Mouse (Mus musculus): ENCODE data around the gene Commd7. TPM values are rescaled to one million over a fixed set of nuclear protein-coding genes. Genes with fewer than 3 reads are reported as not detected.
A peak's percentile ranks its signal among the peaks of the same experiment; 100 is the strongest.

Commd7 gene
- total RNA-seq, 1 experiment = 12.7 TPM

DNA sequence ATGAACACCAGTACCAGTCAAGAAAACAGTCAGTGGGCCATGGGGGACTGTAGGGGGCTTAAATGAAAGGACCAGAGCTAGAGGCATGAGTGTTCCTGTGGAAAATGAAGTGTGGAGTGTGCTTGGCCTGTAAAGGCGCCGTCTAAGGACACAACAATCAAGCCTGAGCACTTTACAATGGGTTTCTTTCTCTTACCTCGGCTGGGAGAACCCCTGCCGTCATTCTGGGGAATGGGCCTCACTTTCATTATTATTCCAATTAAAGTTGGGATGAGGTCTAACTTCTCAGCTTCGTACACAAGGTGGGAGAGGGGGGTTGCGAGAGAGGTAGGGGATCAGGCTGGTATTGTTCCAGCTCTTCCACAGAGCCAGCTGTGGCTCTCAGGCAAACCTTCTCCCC lies 10.4 kb upstream of the Commd7 start:
- in situ Hi-C loops (cut with MboI; ENCODE audit: low sequenced_read_pairs in 2 of 2, unreplicated experiment in 2 of 2) = no loop called here
- peak overlapping the region; percentile 91 for H3K27ac ChIP-seq (ENCODE audit: insufficient read depth, low read depth, low read length, poor library complexity, severe bottlenecking)

GRCm38 (mm10) chr2:153642496-153642895 lies 9.9 kb upstream of the Commd7 start:
- no peak for DNase-seq (ENCODE audit: low read depth, low spot score)
- in situ Hi-C loops (cut with MboI; ENCODE audit: low sequenced_read_pairs in 2 of 2, unreplicated experiment in 2 of 2) = no loop called here
- Histone ChIP-seq H3K4me1 (ENCODE audit: control insufficient read depth in 2 of 2, insufficient read depth in 2 of 2, low read length in 2 of 2, poor library complexity in 1 of 2) (peaks cover 7 to 23% of the 10 kb centered on the region in 2 experiments), H3K4me3 (ENCODE audit: insufficient read depth in 1 of 2, low read depth in 1 of 2, low read length in 2 of 2, poor library complexity in 1 of 2, severe bottlenecking in 1 of 2) (no peak overlapping the region), H3K9ac (ENCODE audit: insufficient read depth, low read depth, low read length, poor library complexity, severe bottlenecking) (no peak overlapping the region), H3K27ac (ENCODE audit: insufficient read depth, low read depth, low read length, poor library complexity, severe bottlenecking) (peak overlapping the region; percentile 91), H3K9me3 (ENCODE audit: control insufficient read depth, insufficient read depth, low read depth, low read length) (no peaks in the 10 kb centered on the region), H3K36me3 (ENCODE audit: control insufficient read depth, insufficient read depth, low read length, poor library complexity, severe bottlenecking) (no peaks in the 10 kb centered on the region)
- TF ChIP-seq ZNF384 (IDR thresholded peaks at IDR 0.05; ENCODE audit: low read depth, low read length) = no peak
- TF ChIP-seq ZC3H11A (IDR thresholded peaks at IDR 0.05; ENCODE audit: borderline replicate concordance, low read depth, low read length) = no peak
- TF ChIP-seq HCFC1 (IDR thresholded peaks at IDR 0.05; ENCODE audit: borderline replicate concordance, insufficient read depth, low read length) = no peak
- no peak for TF ChIP-seq CHD2 (IDR thresholded peaks at IDR 0.05; ENCODE audit: low read depth, low read length)
- TF ChIP-seq MAFK (IDR thresholded peaks at IDR 0.05; ENCODE audit: insufficient read depth, low read depth, low read length) = no peak

More for the DNA sequence above, 10.4 kb upstream of the Commd7 start:
- Histone ChIP-seq H3K4me1 (ENCODE audit: control insufficient read depth in 2 of 2, insufficient read depth in 2 of 2, low read length in 2 of 2, poor library complexity in 1 of 2) (peaks cover 7 to 23% of the 10 kb centered on the region in 2 experiments), H3K9me3 (ENCODE audit: control insufficient read depth, insufficient read depth, low read depth, low read length) (no peaks in the 10 kb centered on the region), H3K9ac (ENCODE audit: insufficient read depth, low read depth, low read length, poor library complexity, severe bottlenecking) (no peak overlapping the region), H3K4me3 (ENCODE audit: insufficient read depth in 1 of 2, low read depth in 1 of 2, low read length in 2 of 2, poor library complexity in 1 of 2, severe bottlenecking in 1 of 2) (no peak overlapping the region), H3K36me3 (ENCODE audit: control insufficient read depth, insufficient read depth, low read length, poor library complexity, severe bottlenecking) (no peaks in the 10 kb centered on the region)
- no peak for DNase-seq (ENCODE audit: low read depth, low spot score)
- TF ChIP-seq ZC3H11A (IDR thresholded peaks at IDR 0.05; ENCODE audit: borderline replicate concordance, low read depth, low read length) (no peak), HCFC1 (IDR thresholded peaks at IDR 0.05; ENCODE audit: borderline replicate concordance, insufficient read depth, low read length) (no peak), MAFK (IDR thresholded peaks at IDR 0.05; ENCODE audit: insufficient read depth, low read depth, low read length) (0 out of 2 replicates have a peak, but pooled peaks have one; percentile 47)

GRCm38 (mm10) chr2:153638977-153639680 lies 6.5 kb upstream of the Commd7 start:
- DNase-seq (ENCODE audit: low read depth, low spot score) = no peak
- H3K36me3 ChIP-seq (ENCODE audit: control insufficient read depth, insufficient read depth, low read length, poor library complexity, severe bottlenecking) = no peaks in the 10 kb centered on the region
- H3K9ac ChIP-seq (ENCODE audit: insufficient read depth, low read depth, low read length, poor library complexity, severe bottlenecking) = no peak overlapping the region
- no peak for TF ChIP-seq MAFK (IDR thresholded peaks at IDR 0.05; ENCODE audit: insufficient read depth, low read depth, low read length)
- peak; percentile 94 for TF ChIP-seq ZNF384 (IDR thresholded peaks at IDR 0.05; ENCODE audit: low read depth, low read length)
- H3K9me3 ChIP-seq (ENCODE audit: control insufficient read depth, insufficient read depth, low read depth, low read length) = no peaks in the 10 kb centered on the region
- peak overlapping the region; percentile 33 for H3K27ac ChIP-seq (ENCODE audit: insufficient read depth, low read depth, low read length, poor library complexity, severe bottlenecking)
- in situ Hi-C loops (cut with MboI; ENCODE audit: low sequenced_read_pairs in 2 of 2, unreplicated experiment in 2 of 2) = no loop called here
- peaks cover 7 to 23% of the 10 kb centered on the region in 2 experiments for H3K4me1 ChIP-seq (ENCODE audit: control insufficient read depth in 2 of 2, insufficient read depth in 2 of 2, low read length in 2 of 2, poor library complexity in 1 of 2)
- H3K4me3 ChIP-seq (ENCODE audit: insufficient read depth in 1 of 2, low read depth in 1 of 2, low read length in 2 of 2, poor library complexity in 1 of 2, severe bottlenecking in 1 of 2) = no peak overlapping the region

DNA sequence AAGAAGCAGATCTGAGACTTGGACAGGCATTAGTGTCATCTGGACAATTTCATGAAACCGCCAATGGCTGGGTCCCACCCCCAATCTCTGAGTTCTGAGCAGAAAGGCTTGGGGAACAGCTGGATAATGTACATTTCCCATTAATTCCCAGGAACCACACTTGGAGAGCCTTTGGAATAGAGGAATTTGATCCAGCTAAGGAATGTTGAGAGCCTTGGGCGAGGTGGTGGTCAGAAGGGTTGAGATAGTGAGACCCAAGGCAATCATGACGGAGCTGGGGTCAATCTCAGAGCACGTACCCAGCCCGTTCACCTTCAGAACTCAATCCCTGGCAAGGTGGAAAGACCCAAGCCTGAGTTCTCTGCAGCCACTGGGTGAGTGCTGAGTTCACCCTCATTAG lies 678 bp upstream of the Commd7 start:
- Histone ChIP-seq H3K9me3 (ENCODE audit: control insufficient read depth, insufficient read depth, low read depth, low read length) (no peaks in the 10 kb centered on the region), H3K36me3 (ENCODE audit: control insufficient read depth, insufficient read depth, low read length, poor library complexity, severe bottlenecking) (no peaks in the 10 kb centered on the region; the same call in 1 of the 2 replicates), H3K4me1 (ENCODE audit: control insufficient read depth in 2 of 2, insufficient read depth in 2 of 2, low read length in 2 of 2, poor library complexity in 1 of 2) (no peaks in the 10 kb centered on the region; a peak in 2 of 4 replicates), H3K9ac (ENCODE audit: insufficient read depth, low read depth, low read length, poor library complexity, severe bottlenecking) (no peak overlapping the region), H3K27ac (ENCODE audit: insufficient read depth, low read depth, low read length, poor library complexity, severe bottlenecking) (no peak overlapping the region), H3K4me3 (ENCODE audit: insufficient read depth in 1 of 2, low read depth in 1 of 2, low read length in 2 of 2, poor library complexity in 1 of 2, severe bottlenecking in 1 of 2) (no peak overlapping the region)
- DNase-seq (ENCODE audit: low read depth, low spot score) = no peak
- in situ Hi-C loops (cut with MboI; ENCODE audit: low sequenced_read_pairs in 2 of 2, unreplicated experiment in 2 of 2) = no loop called here
- TF ChIP-seq CHD2 (IDR thresholded peaks at IDR 0.05; ENCODE audit: low read depth, low read length) (no peak), HCFC1 (IDR thresholded peaks at IDR 0.05; ENCODE audit: borderline replicate concordance, insufficient read depth, low read length) (no peak), ZNF384 (IDR thresholded peaks at IDR 0.05; ENCODE audit: low read depth, low read length) (no peak), MAFK (IDR thresholded peaks at IDR 0.05; ENCODE audit: insufficient read depth, low read depth, low read length) (no peak), ZC3H11A (IDR thresholded peaks at IDR 0.05; ENCODE audit: borderline replicate concordance, low read depth, low read length) (no peak)

DNA sequence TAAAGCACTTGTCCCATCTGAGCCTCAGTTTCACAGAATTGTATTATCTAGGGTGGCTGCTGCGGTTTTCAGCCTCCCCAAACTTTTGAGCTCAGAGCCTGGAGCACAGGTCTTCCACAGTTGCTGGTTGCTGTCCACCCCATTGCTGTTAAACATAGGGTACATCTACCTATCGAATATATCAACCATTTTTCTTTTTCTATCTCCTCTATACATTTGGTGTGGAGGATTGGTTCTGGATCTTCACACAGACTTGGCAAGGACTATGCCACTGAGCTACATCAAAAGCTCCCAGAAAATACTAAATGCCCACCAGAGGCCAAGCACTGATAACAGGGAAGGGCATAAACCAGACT lies 268 bp upstream of the Commd7 start:
- Histone ChIP-seq H3K36me3 (ENCODE audit: control insufficient read depth, insufficient read depth, low read length, poor library complexity, severe bottlenecking) (no peaks in the 10 kb centered on the region; the same call in 1 of the 2 replicates), H3K27ac (ENCODE audit: insufficient read depth, low read depth, low read length, poor library complexity, severe bottlenecking) (peak overlapping the region; percentile 59; the same call in 1 of the 2 replicates), H3K9ac (ENCODE audit: insufficient read depth, low read depth, low read length, poor library complexity, severe bottlenecking) (peak overlapping the region; percentile 83), H3K4me3 (ENCODE audit: insufficient read depth in 1 of 2, low read depth in 1 of 2, low read length in 2 of 2, poor library complexity in 1 of 2, severe bottlenecking in 1 of 2) (peak overlapping the region; percentile 77 to 93), H3K4me1 (ENCODE audit: control insufficient read depth in 2 of 2, insufficient read depth in 2 of 2, low read length in 2 of 2, poor library complexity in 1 of 2) (no peaks in the 10 kb centered on the region; a peak in 2 of 4 replicates), H3K9me3 (ENCODE audit: control insufficient read depth, insufficient read depth, low read depth, low read length) (no peaks in the 10 kb centered on the region)
- TF ChIP-seq MAFK (IDR thresholded peaks at IDR 0.05; ENCODE audit: insufficient read depth, low read depth, low read length) = no peak
- no peak for TF ChIP-seq HCFC1 (IDR thresholded peaks at IDR 0.05; ENCODE audit: borderline replicate concordance, insufficient read depth, low read length)
- no peak for TF ChIP-seq ZNF384 (IDR thresholded peaks at IDR 0.05; ENCODE audit: low read depth, low read length)
- no peak for TF ChIP-seq ZC3H11A (IDR thresholded peaks at IDR 0.05; ENCODE audit: borderline replicate concordance, low read depth, low read length)
- no peak for TF ChIP-seq CHD2 (IDR thresholded peaks at IDR 0.05; ENCODE audit: low read depth, low read length)
- DNase-seq (ENCODE audit: low read depth, low spot score) = no peak
- in situ Hi-C loops (cut with MboI; ENCODE audit: low sequenced_read_pairs in 2 of 2, unreplicated experiment in 2 of 2) = no loop called here
